Mouse (Mus musculus): ENCODE results near the gene Steap1.

DNA sequence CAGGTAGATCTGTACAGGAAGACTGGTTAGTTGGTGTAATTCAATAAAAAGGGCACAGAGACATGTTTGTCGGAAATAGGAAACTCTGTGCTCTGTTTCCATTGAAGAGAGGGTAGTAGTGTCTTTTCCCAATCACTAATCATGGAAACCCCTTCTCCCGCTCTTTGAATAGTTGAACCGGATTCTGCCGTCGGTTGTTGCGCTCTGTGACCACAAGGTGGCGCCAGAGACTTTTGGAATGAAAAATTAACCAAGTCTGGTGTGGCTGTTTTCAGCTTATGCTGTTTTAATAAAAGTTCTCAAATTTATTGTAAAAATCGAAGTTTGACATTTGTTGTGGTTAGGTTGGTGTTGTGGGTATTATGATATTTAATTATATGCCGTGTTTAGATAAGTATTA is 5.9 kb upstream of the Steap1 start:
- TF ChIP-seq CTCF (IDR thresholded peaks at IDR 0.05; ENCODE audit: insufficient read depth, low read depth, low read length), result peak; percentile 76
- TF ChIP-seq POLR2A (IDR thresholded peaks at IDR 0.05; ENCODE audit: insufficient read depth, low read depth, low read length), result no peak

Measured in olfactory bulb, adult 2 months (tissue).